Mouse (Mus musculus): Measurements from ENCODE around the gene Dync1h1. TPM values are rescaled to one million over a fixed set of nuclear protein-coding genes. Genes with fewer than 3 reads are reported as not detected.
"Not testable (repeated sequence)": the region's sequence is repeated elsewhere in the genome, so short reads cannot be mapped to it uniquely, and the experiment has no call there.

Dync1h1 gene
- polyA plus RNA-seq, 1 experiment, result 224 TPM

GRCm38 (mm10) chr12:110698080-110698479 is 96.8 kb downstream of the Dync1h1 start:
- Histone ChIP-seq H3K27me3 (ENCODE audit: control insufficient read depth, insufficient read depth, low read length) (no peaks in the 10 kb centered on the region), H3K4me1 (ENCODE audit: control insufficient read depth, insufficient read depth, insufficient read length) (peaks cover 10% of the 10 kb centered on the region; the same call in 1 of the 2 replicates), H3K27ac (ENCODE audit: insufficient read depth, low read length) (no peak overlapping the region), H3K4me3 (ENCODE audit: extremely low read depth, insufficient read depth, insufficient read length) (no peak overlapping the region), H3K36me3 (ENCODE audit: control insufficient read depth, insufficient read depth, low read length) (peaks cover 7% of the 10 kb centered on the region)
- no peak for DNase-seq (ENCODE audit: low read depth in 1 of 2, low spot score in 2 of 2)
- 65% methylated on average over 1 of the region's 1 CpGs for WGBS
- TF ChIP-seq POLR2A (IDR thresholded peaks at IDR 0.05; ENCODE audit: low read depth, low read length), result no peak
- no peak for TF ChIP-seq CTCF (IDR thresholded peaks at IDR 0.05; ENCODE audit: extremely low read depth, insufficient read depth, insufficient read length, insufficient replicate concordance)

- no peak for DNase-seq (ENCODE audit: low read depth in 1 of 2, low spot score in 2 of 2)
- Histone ChIP-seq H3K4me3 (ENCODE audit: extremely low read depth, insufficient read depth, insufficient read length) (no peak overlapping the region), H3K27me3 (ENCODE audit: control insufficient read depth, insufficient read depth, low read length) (no peaks in the 10 kb centered on the region), H3K36me3 (ENCODE audit: control insufficient read depth, insufficient read depth, low read length) (peaks cover 6% of the 10 kb centered on the region), H3K4me1 (ENCODE audit: control insufficient read depth, insufficient read depth, insufficient read length) (peaks cover 10% of the 10 kb centered on the region; the same call in 1 of the 2 replicates), H3K27ac (ENCODE audit: insufficient read depth, low read length) (peak overlapping the region; percentile 33; the same call in 1 of the 2 replicates)
- TF ChIP-seq CTCF (IDR thresholded peaks at IDR 0.05; ENCODE audit: extremely low read depth, insufficient read depth, insufficient read length, insufficient replicate concordance) (no peak), POLR2A (IDR thresholded peaks at IDR 0.05; ENCODE audit: low read depth, low read length) (no peak)
- WGBS, result 23% methylated on average over 15 of the region's 15 CpGs
Measured at GRCm38 (mm10) chr12:110698523-110699170, 97.4 kb downstream of the Dync1h1 start.

GRCm38 (mm10) chr12:110699171-110699547 is 97.9 kb downstream of the Dync1h1 start:
- H3K4me1 ChIP-seq (ENCODE audit: control insufficient read depth, insufficient read depth, insufficient read length), result peaks cover 10% of the 10 kb centered on the region; the same call in 1 of the 2 replicates
- peaks cover 6% of the 10 kb centered on the region for H3K36me3 ChIP-seq (ENCODE audit: control insufficient read depth, insufficient read depth, low read length)
- no peak overlapping the region for H3K4me3 ChIP-seq (ENCODE audit: extremely low read depth, insufficient read depth, insufficient read length)
- no peak for DNase-seq (ENCODE audit: low read depth in 1 of 2, low spot score in 2 of 2)
- WGBS, result 36% methylated on average over 2 of the region's 2 CpGs
- TF ChIP-seq CTCF (IDR thresholded peaks at IDR 0.05; ENCODE audit: extremely low read depth, insufficient read depth, insufficient read length, insufficient replicate concordance) (no peak), POLR2A (IDR thresholded peaks at IDR 0.05; ENCODE audit: low read depth, low read length) (no peak)
- no peaks in the 10 kb centered on the region for H3K27me3 ChIP-seq (ENCODE audit: control insufficient read depth, insufficient read depth, low read length)
- no peak overlapping the region; the same call in 1 of the 2 replicates for H3K27ac ChIP-seq (ENCODE audit: insufficient read depth, low read length)

GRCm38 (mm10) chr12:110700730-110701129 is 99.5 kb downstream of the Dync1h1 start:
- no peak overlapping the region for H3K4me3 ChIP-seq (ENCODE audit: extremely low read depth, insufficient read depth, insufficient read length)
- TF ChIP-seq POLR2A (IDR thresholded peaks at IDR 0.05; ENCODE audit: low read depth, low read length) (no peak), CTCF (IDR thresholded peaks at IDR 0.05; ENCODE audit: extremely low read depth, insufficient read depth, insufficient read length, insufficient replicate concordance) (no peak)
- H3K4me1 ChIP-seq (ENCODE audit: control insufficient read depth, insufficient read depth, insufficient read length), result peaks cover 8% of the 10 kb centered on the region; the same call in 1 of the 2 replicates
- WGBS, result 76% methylated on average over 2 of the region's 2 CpGs
- H3K36me3 ChIP-seq (ENCODE audit: control insufficient read depth, insufficient read depth, low read length), result no peaks in the 10 kb centered on the region
- DNase-seq (ENCODE audit: low read depth in 1 of 2, low spot score in 2 of 2), result no peak
- no peaks in the 10 kb centered on the region for H3K27me3 ChIP-seq (ENCODE audit: control insufficient read depth, insufficient read depth, low read length)
- H3K27ac ChIP-seq (ENCODE audit: insufficient read depth, low read length), result no peak overlapping the region

GRCm38 (mm10) chr12:110701363-110701762 is 100.1 kb downstream of the Dync1h1 start:
- 17% methylated on average over 3 of the region's 3 CpGs for WGBS

GRCm38 (mm10) chr12:110702556-110702955 is 101.3 kb downstream of the Dync1h1 start, which contains the start of gene Hsp90aa1:
Gene Hsp90aa1, minus strand, starts transcription at chr12:110702728.
- Histone ChIP-seq H3K27ac (ENCODE audit: insufficient read depth, low read length) (no peak within 1 kb of the TSS), H3K4me3 (ENCODE audit: extremely low read depth, insufficient read depth, insufficient read length) (no peak within 1 kb of the TSS), H3K4me1 (ENCODE audit: control insufficient read depth, insufficient read depth, insufficient read length) (peaks cover 9% of the 10 kb centered on the region; the same call in 1 of the 2 replicates), H3K36me3 (ENCODE audit: control insufficient read depth, insufficient read depth, low read length) (no peaks in the 10 kb centered on the region), H3K27me3 (ENCODE audit: control insufficient read depth, insufficient read depth, low read length) (no peaks in the 10 kb centered on the region)
- WGBS, result 58% methylated on average over 4 of the region's 4 CpGs
- no peak for DNase-seq (ENCODE audit: low read depth in 1 of 2, low spot score in 2 of 2)
- TF ChIP-seq POLR2A (IDR thresholded peaks at IDR 0.05; ENCODE audit: low read depth, low read length) (no peak), CTCF (IDR thresholded peaks at IDR 0.05; ENCODE audit: extremely low read depth, insufficient read depth, insufficient read length, insufficient replicate concordance) (no peak)

More at GRCm38 (mm10) chr12:110701363-110701762, 100.1 kb downstream of the Dync1h1 start:
- H3K27ac ChIP-seq (ENCODE audit: insufficient read depth, low read length); DNase-seq (ENCODE audit: low read depth in 1 of 2, low spot score in 2 of 2); H3K27me3 ChIP-seq (ENCODE audit: control insufficient read depth, insufficient read depth, low read length); H3K4me3 ChIP-seq (ENCODE audit: extremely low read depth, insufficient read depth, insufficient read length); H3K36me3 ChIP-seq (ENCODE audit: control insufficient read depth, insufficient read depth, low read length): not testable (repeated sequence)
- H3K4me1 ChIP-seq (ENCODE audit: control insufficient read depth, insufficient read depth, insufficient read length), result peaks cover 11% of the 10 kb centered on the region; the same call in 1 of the 2 replicates

GRCm38 (mm10) chr12:110703008-110703471 is 101.8 kb downstream of the Dync1h1 start:
- Histone ChIP-seq H3K4me3 (ENCODE audit: extremely low read depth, insufficient read depth, insufficient read length) (no peak overlapping the region), H3K27ac (ENCODE audit: insufficient read depth, low read length) (no peak overlapping the region), H3K4me1 (ENCODE audit: control insufficient read depth, insufficient read depth, insufficient read length) (peaks cover 9% of the 10 kb centered on the region; the same call in 1 of the 2 replicates), H3K27me3 (ENCODE audit: control insufficient read depth, insufficient read depth, low read length) (no peaks in the 10 kb centered on the region), H3K36me3 (ENCODE audit: control insufficient read depth, insufficient read depth, low read length) (no peaks in the 10 kb centered on the region)
- TF ChIP-seq POLR2A (IDR thresholded peaks at IDR 0.05; ENCODE audit: low read depth, low read length) (no peak), CTCF (IDR thresholded peaks at IDR 0.05; ENCODE audit: extremely low read depth, insufficient read depth, insufficient read length, insufficient replicate concordance) (peak; percentile 94)
- 27% methylated on average over 8 of the region's 8 CpGs for WGBS
- peak; percentile 57 to 83 for DNase-seq (ENCODE audit: low read depth in 1 of 2, low spot score in 2 of 2)
